Mouse (Mus musculus) monocyte, adult 2 months (primary cell): ENCODE measurements at regions not wholly inside any gene's neighbourhood (a gene's known extent, or its start where the extent isn't known, plus 50 kb on each side); places are given as distances from the start of the nearest gene placed in this dataset.

Experiments used
- DNase-seq, 2 experiments: peaks; one replicate each; pipeline ENCODE4 v3.0.0; 2022; ENCODE audit warnings: low spot score in 2 of 2, low read depth in 1 of 2

GRCm38 (mm10) chr6:147686927-147687326 lies 211.3 kb downstream of the Ccdc91 start:
- no peak for DNase-seq

GRCm38 (mm10) chr6:147698255-147698654 lies 222.6 kb downstream of the Ccdc91 start:
- DNase-seq: no peak

GRCm38 (mm10) chr6:147699449-147699848 lies 223.8 kb downstream of the Ccdc91 start:
- no peak for DNase-seq

GRCm38 (mm10) chr6:147700629-147701028 lies 225.0 kb downstream of the Ccdc91 start:
- DNase-seq: no peak

- DNase-seq: no peak
These were observed 226.3 kb downstream of the Ccdc91 start for GRCm38 (mm10) chr6:147701956-147702355.

- DNase-seq: no peak
These were observed 228.7 kb downstream of the Ccdc91 start for GRCm38 (mm10) chr6:147704297-147704696.

GRCm38 (mm10) chr6:147705936-147706335 lies 230.3 kb downstream of the Ccdc91 start:
- no peak for DNase-seq

- no peak for DNase-seq
These were observed 231.1 kb downstream of the Ccdc91 start for GRCm38 (mm10) chr6:147706741-147707140.

GRCm38 (mm10) chr6:147718052-147718712 lies 242.6 kb downstream of the Ccdc91 start:
- DNase-seq: no peak

GRCm38 (mm10) chr6:147718713-147719490 lies 243.3 kb downstream of the Ccdc91 start:
- DNase-seq: no peak

GRCm38 (mm10) chr6:147719539-147719938 lies 243.9 kb downstream of the Ccdc91 start:
- DNase-seq: no peak

GRCm38 (mm10) chr6:147723336-147723735 lies 247.7 kb downstream of the Ccdc91 start:
- no peak for DNase-seq

- no peak for DNase-seq
These were observed 251.4 kb downstream of the Ccdc91 start for GRCm38 (mm10) chr6:147726987-147727386.

GRCm38 (mm10) chr6:147727644-147728533 lies 252.3 kb downstream of the Ccdc91 start:
- DNase-seq: no peak

- DNase-seq: no peak
These were observed 254.1 kb downstream of the Ccdc91 start for GRCm38 (mm10) chr6:147729721-147730120.

- DNase-seq: no peak
These were observed 263.1 kb downstream of the Ccdc91 start for GRCm38 (mm10) chr6:147738621-147739325.

- DNase-seq: no peak
These were observed 265.8 kb downstream of the Ccdc91 start for GRCm38 (mm10) chr6:147741446-147741845.

- DNase-seq: no peak
These were observed 268.5 kb downstream of the Ccdc91 start for GRCm38 (mm10) chr6:147744081-147744480.

- no peak for DNase-seq
These were observed 270.1 kb downstream of the Ccdc91 start for GRCm38 (mm10) chr6:147745690-147746089.

- no peak for DNase-seq
These were observed 272.3 kb downstream of the Ccdc91 start for GRCm38 (mm10) chr6:147747945-147748344.

GRCm38 (mm10) chr6:147752301-147752700 lies 276.7 kb downstream of the Ccdc91 start:
- no peak for DNase-seq
